Mouse (Mus musculus) intestine, embryonic 15.5 days (tissue): ENCODE data around the gene Spata16. TPM values are rescaled to one million over a fixed set of nuclear protein-coding genes. Genes with fewer than 3 reads are reported as not detected.

ENCODE experiments used
- ATAC-seq: fragments of 200-750 bp; cut with Nextera tagmentation; 2 replicates; pipeline ENCODE4 v1.8.0; 2017; ENCODE audit warnings: moderate TSS enrichment, moderate library complexity
- H3K27ac ChIP-seq: fragments of 300-500 bp; sonication (generic); 2 replicates; pipeline ENCODE4 v1.5.1; 2015; ENCODE audit warnings: mild to moderate bottlenecking, inconsistent platforms
- H3K27me3 ChIP-seq: fragments of 300-500 bp; sonication (generic); replicated peaks from 2 replicates; pipeline ENCODE4 v1.6.1; 2015; ENCODE audit warnings: inconsistent platforms
- H3K36me3 ChIP-seq: fragments of 300-500 bp; sonication (generic); 2 replicates; pipeline ENCODE4 v1.6.1; 2015; ENCODE audit warnings: inconsistent platforms
- H3K4me1 ChIP-seq: fragments of 300-500 bp; sonication (generic); replicated peaks from 2 replicates; pipeline ENCODE4 v1.6.1; 2015; ENCODE audit warnings: inconsistent platforms
- H3K4me2 ChIP-seq: fragments of 300-500 bp; sonication (generic); replicated peaks from 2 replicates; pipeline ENCODE4 v1.6.1; 2015; ENCODE audit warnings: mild to moderate bottlenecking, inconsistent platforms
- H3K4me3 ChIP-seq: fragments of 300-500 bp; sonication (generic); replicated peaks from 2 replicates; pipeline ENCODE4 v1.5.1; 2015; ENCODE audit warnings: inconsistent platforms
- H3K9ac ChIP-seq: fragments of 300-500 bp; sonication (generic); 2 replicates; pipeline ENCODE4 v1.6.1; 2015; ENCODE audit warnings: inconsistent platforms
- H3K9me3 ChIP-seq: fragments of 300-500 bp; sonication (generic); 2 replicates; pipeline ENCODE4 v1.6.1; 2016; ENCODE audit warnings: inconsistent platforms
- WGBS: fragments of 180-500 bp; shearing (Covaris S2); methylation state at CpG from one replicate; pipeline ENCODE4 v1.1.7; 2015; 5-methylcytosine and 5-hydroxymethylcytosine counted together
- polyA plus RNA-seq: library from polyadenylated mRNA; unstranded; fragments of >200 nt; fragmentation: Nextera tagmentation; extraction: Ambion mirVana; gene quantifications from 2 replicates; pipeline ENCODE4 v1.2.1, GENCODE M21; 2015

Spata16 gene
- polyA plus RNA-seq, 1 experiment from 2014 or later = not detected

GRCm38 (mm10) chr3:26835051-26835755 is 197.8 kb downstream of the Spata16 start:
- ATAC-seq = no peak
- no peaks in the 10 kb centered on the region for H3K36me3 ChIP-seq
- 84% methylated on average over 17 of the region's 17 CpGs for WGBS
- no peaks in the 10 kb centered on the region for H3K9me3 ChIP-seq
- H3K27me3 ChIP-seq = no peaks in the 10 kb centered on the region
- H3K27ac ChIP-seq = no peak overlapping the region
- no peak overlapping the region for H3K4me2 ChIP-seq
- H3K4me1 ChIP-seq = no peaks in the 10 kb centered on the region
- no peak overlapping the region for H3K9ac ChIP-seq
- H3K4me3 ChIP-seq = no peak overlapping the region

- H3K4me3 ChIP-seq = no peak overlapping the region
Measured at GRCm38 (mm10) chr3:26845041-26845440, 207.6 kb downstream of the Spata16 start.

GRCm38 (mm10) chr3:26847935-26848334 is 210.5 kb downstream of the Spata16 start:
- Histone ChIP-seq H3K4me1 (no peaks in the 10 kb centered on the region), H3K9ac (no peak overlapping the region), H3K36me3 (no peaks in the 10 kb centered on the region), H3K27ac (no peak overlapping the region), H3K4me3 (no peak overlapping the region), H3K9me3 (no peaks in the 10 kb centered on the region), H3K27me3 (no peaks in the 10 kb centered on the region), H3K4me2 (no peak overlapping the region)
- ATAC-seq = no peak
- WGBS = 50% methylated on average over 5 of the region's 5 CpGs

More at GRCm38 (mm10) chr3:26845041-26845440, 207.6 kb downstream of the Spata16 start:
- Histone ChIP-seq H3K27me3 (no peaks in the 10 kb centered on the region), H3K9ac (no peak overlapping the region), H3K9me3 (no peaks in the 10 kb centered on the region), H3K4me2 (no peak overlapping the region), H3K36me3 (no peaks in the 10 kb centered on the region), H3K27ac (no peak overlapping the region), H3K4me1 (no peaks in the 10 kb centered on the region)
- ATAC-seq = no peak
- 94% methylated on average over 3 of the region's 3 CpGs for WGBS

GRCm38 (mm10) chr3:26850207-26850606 is 212.8 kb downstream of the Spata16 start:
- ATAC-seq = no peak
- H3K4me2 ChIP-seq = no peak overlapping the region
- H3K36me3 ChIP-seq = no peaks in the 10 kb centered on the region
- H3K4me1 ChIP-seq = no peaks in the 10 kb centered on the region
- H3K9me3 ChIP-seq = no peaks in the 10 kb centered on the region
- no peak overlapping the region for H3K4me3 ChIP-seq
- H3K27me3 ChIP-seq = no peaks in the 10 kb centered on the region
- no peak overlapping the region for H3K9ac ChIP-seq
- H3K27ac ChIP-seq = no peak overlapping the region

- Histone ChIP-seq H3K9me3 (no peaks in the 10 kb centered on the region), H3K36me3 (no peaks in the 10 kb centered on the region), H3K27ac (no peak overlapping the region), H3K9ac (no peak overlapping the region), H3K4me1 (no peaks in the 10 kb centered on the region), H3K4me3 (no peak overlapping the region), H3K27me3 (no peaks in the 10 kb centered on the region), H3K4me2 (no peak overlapping the region)
- ATAC-seq = no peak
- WGBS = 67% methylated on average over 9 of the region's 9 CpGs
Measured at GRCm38 (mm10) chr3:26850691-26851563, 213.5 kb downstream of the Spata16 start.

GRCm38 (mm10) chr3:26853557-26853956 is 216.1 kb downstream of the Spata16 start:
- Histone ChIP-seq H3K9ac (no peak overlapping the region), H3K4me1 (no peaks in the 10 kb centered on the region), H3K27ac (no peak overlapping the region), H3K4me3 (no peak overlapping the region), H3K9me3 (no peaks in the 10 kb centered on the region), H3K36me3 (no peaks in the 10 kb centered on the region), H3K27me3 (no peaks in the 10 kb centered on the region), H3K4me2 (no peak overlapping the region)
- no peak for ATAC-seq
- WGBS = 85% methylated on average over 5 of the region's 5 CpGs

GRCm38 (mm10) chr3:26874706-26875105 is 237.3 kb downstream of the Spata16 start:
- Histone ChIP-seq H3K9ac (no peak overlapping the region), H3K4me1 (no peaks in the 10 kb centered on the region), H3K4me3 (no peak overlapping the region), H3K9me3 (no peaks in the 10 kb centered on the region), H3K36me3 (no peaks in the 10 kb centered on the region), H3K4me2 (no peak overlapping the region), H3K27me3 (no peaks in the 10 kb centered on the region), H3K27ac (no peak overlapping the region)
- ATAC-seq = no peak
- WGBS = 79% methylated on average over 2 of the region's 2 CpGs

- H3K27me3 ChIP-seq = no peaks in the 10 kb centered on the region
- H3K9me3 ChIP-seq = no peaks in the 10 kb centered on the region
- H3K36me3 ChIP-seq = no peaks in the 10 kb centered on the region
- no peak overlapping the region for H3K9ac ChIP-seq
- ATAC-seq = no peak
- no peak overlapping the region for H3K27ac ChIP-seq
- no peak overlapping the region for H3K4me3 ChIP-seq
- no peak overlapping the region for H3K4me2 ChIP-seq
- WGBS = 73% methylated on average over 2 of the region's 2 CpGs
- H3K4me1 ChIP-seq = no peaks in the 10 kb centered on the region
Measured at GRCm38 (mm10) chr3:26877291-26877690, 239.9 kb downstream of the Spata16 start.

- no peak for ATAC-seq
Measured at GRCm38 (mm10) chr3:26916607-26917006, 279.2 kb downstream of the Spata16 start.

GRCm38 (mm10) chr3:26920986-26921385 is 283.6 kb downstream of the Spata16 start:
- no peak for ATAC-seq
- WGBS = 56% methylated on average over 7 of the region's 7 CpGs
- H3K4me2 ChIP-seq = no peak overlapping the region
- no peak overlapping the region for H3K27ac ChIP-seq
- no peaks in the 10 kb centered on the region for H3K9me3 ChIP-seq
- H3K4me1 ChIP-seq = no peaks in the 10 kb centered on the region
- no peaks in the 10 kb centered on the region for H3K27me3 ChIP-seq
- no peak overlapping the region for H3K4me3 ChIP-seq
- H3K9ac ChIP-seq = no peak overlapping the region
- H3K36me3 ChIP-seq = no peaks in the 10 kb centered on the region

More at GRCm38 (mm10) chr3:26916607-26917006, 279.2 kb downstream of the Spata16 start:
- Histone ChIP-seq H3K27ac (no peak overlapping the region), H3K4me3 (no peak overlapping the region), H3K36me3 (no peaks in the 10 kb centered on the region), H3K27me3 (no peaks in the 10 kb centered on the region), H3K4me1 (no peaks in the 10 kb centered on the region), H3K9me3 (no peaks in the 10 kb centered on the region), H3K4me2 (no peak overlapping the region), H3K9ac (no peak overlapping the region)
- 76% methylated on average over 1 of the region's 1 CpGs for WGBS

GRCm38 (mm10) chr3:26921576-26921975 is 284.2 kb downstream of the Spata16 start:
- H3K36me3 ChIP-seq = no peaks in the 10 kb centered on the region
- H3K4me2 ChIP-seq = no peak overlapping the region
- H3K27ac ChIP-seq = no peak overlapping the region
- H3K27me3 ChIP-seq = no peaks in the 10 kb centered on the region
- H3K4me3 ChIP-seq = no peak overlapping the region
- no peaks in the 10 kb centered on the region for H3K4me1 ChIP-seq
- no peaks in the 10 kb centered on the region for H3K9me3 ChIP-seq
- no peak overlapping the region for H3K9ac ChIP-seq
- no peak for ATAC-seq
- 82% methylated on average over 2 of the region's 2 CpGs for WGBS

GRCm38 (mm10) chr3:26923391-26923790 is 286.0 kb downstream of the Spata16 start:
- Histone ChIP-seq H3K27me3 (no peaks in the 10 kb centered on the region), H3K27ac (no peak overlapping the region), H3K36me3 (no peaks in the 10 kb centered on the region), H3K4me1 (no peaks in the 10 kb centered on the region), H3K9me3 (no peaks in the 10 kb centered on the region), H3K4me3 (no peak overlapping the region), H3K4me2 (no peak overlapping the region), H3K9ac (no peak overlapping the region)
- WGBS = 68% methylated on average over 5 of the region's 5 CpGs
- ATAC-seq = no peak
